Mouse (Mus musculus) bone marrow macrophage, adult 2 months (primary cell): Measurements from ENCODE around the gene Prl3b1.

ENCODE experiments used
- CTCF ChIP-seq: IDR thresholded peaks from 2 replicates; pipeline ENCODE4 v1.5.1; 2012; ENCODE audit warnings: low read depth, mild to moderate bottlenecking, low read length, moderate library complexity
- POLR2A ChIP-seq: IDR thresholded peaks from 2 replicates; pipeline ENCODE4 v1.6.1; 2012; ENCODE audit warnings: mild to moderate bottlenecking, low read depth, low read length, borderline replicate concordance

- TF ChIP-seq CTCF: no peak
- no peak for TF ChIP-seq POLR2A
These were observed 45.3 kb upstream of the Prl3b1 start, which contains the start of gene Prl3c1 for GRCm38 (mm10) chr13:27196359-27196758.
